8 mouse cellular contexts compared by ENCODE assay signal in genomic region chr9:99376591-99377418, GRCm38 (mm10). TPM values are rescaled to one million over a fixed set of nuclear protein-coding genes. Genes with fewer than 3 reads are reported as not detected.
DNase-seq lines count a peak whose midpoint lies in the region; ATAC-seq and TF ChIP-seq lines count a peak whose summit lies in the region.

No protein-coding gene starts in this region.

- no peaks in the 10 kb centered on the region for H3K9me3 ChIP-seq in liver, embryonic 11.5 days (ENCODE audit: control insufficient read depth, low read length)

- WGBS in liver, embryonic 11.5 days, result 10% methylated on average over 14 of the region's 14 CpGs

- ATAC-seq in liver, embryonic 11.5 days (replicated peaks; ENCODE audit: low FRiP score), result no peak

- no peaks in the 10 kb centered on the region for H3K36me3 ChIP-seq in testis, adult 2 months (ENCODE audit: control insufficient read depth, insufficient read depth, low read length)
- no peaks in the 10 kb centered on the region for H3K36me3 ChIP-seq in liver, embryonic 11.5 days (ENCODE audit: control insufficient read depth, insufficient read depth, low read length)

- H3K4me3 ChIP-seq in testis, adult 2 months (ENCODE audit: control insufficient read depth, low read depth, low read length), result no peak overlapping the region
- no peak overlapping the region for H3K4me3 ChIP-seq in liver, embryonic 11.5 days (ENCODE audit: low read depth, low read length)

- intact Hi-C loops in heart, postnatal 14 days (cut with DNase I), result loop anchor here (1.0 to 10.0 kb wide), 5 partner anchors 60 to 762 kb away; partner anchors contain the start of genes Cep70 and Mras

- H3K4me2 ChIP-seq in liver, embryonic 11.5 days, result no peak overlapping the region

- TF ChIP-seq POLR2A in testis, adult 2 months (IDR thresholded peaks at IDR 0.05; ENCODE audit: control insufficient read depth, low read depth, low read length), result no peak

- H3K27ac ChIP-seq in testis, adult 2 months (ENCODE audit: control insufficient read depth, insufficient read depth, low read depth, low read length), result no peak overlapping the region
- H3K27ac ChIP-seq in liver, embryonic 11.5 days (ENCODE audit: low read depth, low read length), result no peak overlapping the region

- peaks cover 3% of the 10 kb centered on the region for H3K4me1 ChIP-seq in testis, adult 2 months (ENCODE audit: control insufficient read depth, insufficient read depth, low read length)
- no peaks in the 10 kb centered on the region for H3K4me1 ChIP-seq in liver, embryonic 11.5 days (replicated peaks; ENCODE audit: control insufficient read depth, insufficient read depth, low read length)

- DNase-seq in testis, postnatal 14 days (ENCODE audit: low spot score), result no peak
- peak; percentile 80 for DNase-seq in adrenal gland, postnatal 10 days
- DNase-seq in embryo, embryonic 9.5 days (ENCODE audit: extremely low spot score), result peak; percentile 53
- peak; percentile 53 to 75 for DNase-seq in heart, postnatal 14 days
- peak; percentile 50 for DNase-seq in liver, embryonic 11.5 days (ENCODE audit: low spot score)
- DNase-seq in natural killer cell, adult 2 months (ENCODE audit: low spot score in 2 of 2), result peak; percentile 17 to 18
- no peak for DNase-seq in Muller cell, postnatal 12 days (ENCODE audit: inconsistent ontology term)

- TF ChIP-seq CTCF in testis, adult 2 months (IDR thresholded peaks at IDR 0.05; ENCODE audit: control insufficient read depth, insufficient read depth, insufficient replicate concordance, low read depth, low read length), result peak; percentile 92; the same call in 1 of the 2 replicates

- H3K27me3 ChIP-seq in testis, adult 2 months (ENCODE audit: control insufficient read depth, insufficient read depth, low read length), result no peaks in the 10 kb centered on the region
- H3K27me3 ChIP-seq in liver, embryonic 11.5 days (replicated peaks; ENCODE audit: control insufficient read depth, insufficient read depth, low read length), result no peaks in the 10 kb centered on the region

- no peak overlapping the region for H3K9ac ChIP-seq in liver, embryonic 11.5 days (ENCODE audit: low read depth, low read length)

RNA-seq across cellular contexts. Expression of gene Esyt3, which starts 18.4 kb away (rescaled TPM):
- polyA plus RNA-seq in testis, adult 2 months (2012; rRNA removed), result 61.3 and 70.7 TPM in 2 replicates
- total RNA-seq in adrenal gland, postnatal 10 days (2021), result 1 to 10 TPM in 1 of 2 experiments, under 1 TPM in 1; 0.51 to 2.1 TPM
- total RNA-seq in heart, postnatal 14 days (2021), result 1 to 10 TPM in 1 of 2 experiments, under 1 TPM in 1; 0.44 to 2.0 TPM
- polyA plus RNA-seq in liver, embryonic 11.5 days (2014; fragmentation: Nextera tagmentation; extraction: Ambion mirVana), result 0.08 and 0.10 TPM in 2 replicates

Comparison
In these comparisons a context has a peak if more than half of its experiments do, and no peak if none do; other contexts are left out.
1. DNase-seq: peak in adrenal gland, postnatal 10 days (single experiment), embryo, embryonic 9.5 days (single experiment), heart, postnatal 14 days (2 of 2), liver, embryonic 11.5 days (single experiment) and natural killer cell, adult 2 months (2 of 2); none in testis, postnatal 14 days (single experiment) and Muller cell, postnatal 12 days (single experiment).